In the genomic region with DNA sequence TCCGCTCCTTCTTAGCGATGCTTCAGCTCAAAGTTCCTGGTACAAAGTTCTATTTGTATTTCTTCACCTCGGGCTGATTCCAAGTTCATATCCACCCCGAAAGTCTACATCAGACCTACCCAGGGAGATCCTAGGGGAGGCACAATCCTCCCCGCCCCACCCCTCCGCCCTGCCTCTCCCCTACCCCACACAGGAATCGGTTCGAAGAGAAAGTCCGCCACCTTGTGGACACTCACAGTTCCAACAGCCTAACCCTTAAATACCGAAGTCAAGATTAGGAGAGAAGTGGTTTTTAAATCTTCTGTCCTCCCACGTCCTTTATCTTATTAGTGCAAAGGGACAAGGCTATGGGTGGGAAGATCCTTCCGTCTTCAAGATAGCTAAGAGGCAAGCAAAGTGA, we compare ENCODE assay signal across 9 mouse cellular contexts. TPM values are rescaled to one million over a fixed set of nuclear protein-coding genes. Genes with fewer than 3 reads are reported as not detected.
DNase-seq lines count a peak whose midpoint lies in the region; ATAC-seq and TF ChIP-seq lines count a peak whose summit lies in the region.
"Had no signal": no experiment of that assay in that cellular context is flagged by ENCODE, and none has a peak within 500 bp of the region (broad histone marks: within the 10 kb centered on the region; RNA-seq: fewer than 3 reads in every experiment).

No protein-coding gene starts in this region.

- WGBS in forebrain, embryonic 12.5 days, result 2% methylated on average over 12 of the region's 12 CpGs
- WGBS in heart, postnatal 0 days, result 3% methylated on average over 12 of the region's 12 CpGs
- 2% methylated on average over 12 of the region's 12 CpGs for WGBS in lung, embryonic 15.5 days

- H3K9ac ChIP-seq in forebrain, embryonic 12.5 days, result no peak overlapping the region
- H3K9ac ChIP-seq in heart, postnatal 0 days (replicated peaks; ENCODE audit: low read depth, low read length), result no peak overlapping the region
- no peak overlapping the region for H3K9ac ChIP-seq in lung, embryonic 15.5 days

- H3K9me3 ChIP-seq in forebrain, embryonic 12.5 days, result no peaks in the 10 kb centered on the region
- H3K9me3 ChIP-seq in heart, postnatal 0 days (replicated peaks; ENCODE audit: control insufficient read depth, low read length), result no peaks in the 10 kb centered on the region
- no peaks in the 10 kb centered on the region for H3K9me3 ChIP-seq in lung, embryonic 15.5 days

- H3K27me3 ChIP-seq in forebrain, embryonic 12.5 days, result peaks cover 17% of the 10 kb centered on the region; the same call in 1 of the 2 replicates
- no peaks in the 10 kb centered on the region for H3K27me3 ChIP-seq in heart, postnatal 0 days (ENCODE audit: control insufficient read depth, insufficient read depth, low read length)
- H3K27me3 ChIP-seq in lung, embryonic 15.5 days, result no peaks in the 10 kb centered on the region

- H3K36me3 ChIP-seq in forebrain, embryonic 12.5 days (replicated peaks), result no peaks in the 10 kb centered on the region
- no peaks in the 10 kb centered on the region for H3K36me3 ChIP-seq in heart, postnatal 0 days (replicated peaks; ENCODE audit: control insufficient read depth, insufficient read depth, low read length)
- no peaks in the 10 kb centered on the region for H3K36me3 ChIP-seq in lung, embryonic 15.5 days

- no peak for TF ChIP-seq EP300 in heart, postnatal 0 days (IDR thresholded peaks at IDR 0.05; ENCODE audit: low read depth)

- H3K4me3 ChIP-seq in forebrain, embryonic 12.5 days (replicated peaks), result peak overlapping the region; percentile 19; the same call in 1 of the 2 replicates
- 0 out of 2 replicates have a peak overlapping the region, but pooled peaks have one; percentile 1 for H3K4me3 ChIP-seq in heart, postnatal 0 days (ENCODE audit: low read depth, low read length)
- H3K4me3 ChIP-seq in lung, embryonic 15.5 days, result peak overlapping the region; percentile 29

- ATAC-seq in CD4-positive, CD25-positive, alpha-beta regulatory T cell, adult 4 months, result peak; percentile 38
- ATAC-seq in forebrain, embryonic 12.5 days (ENCODE audit: low FRiP score), result no peak; the same call in 1 of the 2 replicates
- ATAC-seq in heart, postnatal 0 days (ENCODE audit: insufficient read depth, low read depth), result no peak
- no peak for ATAC-seq in lung, embryonic 15.5 days (ENCODE audit: borderline replicate concordance, extremely low read depth, low FRiP score, low TSS enrichment)

- peak overlapping the region; percentile 45 for H3K4me2 ChIP-seq in forebrain, embryonic 12.5 days
- peak overlapping the region; percentile 24 for H3K4me2 ChIP-seq in heart, postnatal 0 days (ENCODE audit: low read depth, low read length)
- H3K4me2 ChIP-seq in lung, embryonic 15.5 days, result peak overlapping the region; percentile 53

- H3K27ac ChIP-seq in forebrain, embryonic 12.5 days, result no peak overlapping the region
- H3K27ac ChIP-seq in heart, postnatal 0 days (ENCODE audit: low read depth), result no peak overlapping the region
- no peak overlapping the region for H3K27ac ChIP-seq in lung, embryonic 15.5 days

- H3K4me1 ChIP-seq in forebrain, embryonic 12.5 days, result peaks cover 28% of the 10 kb centered on the region
- peaks cover 4% of the 10 kb centered on the region; the same call in 1 of the 2 replicates for H3K4me1 ChIP-seq in heart, postnatal 0 days (ENCODE audit: control insufficient read depth, insufficient read depth)
- peaks cover 9% of the 10 kb centered on the region; the same call in 1 of the 2 replicates for H3K4me1 ChIP-seq in lung, embryonic 15.5 days

- peak; percentile 78 for DNase-seq in brain, adult 2 months (ENCODE audit: low read depth, low spot score)
- peak; percentile 63 for DNase-seq in heart, postnatal 0 days (ENCODE audit: low spot score)
- peak; percentile 58 to 83 for DNase-seq in kidney, postnatal 36 days
- DNase-seq in ovary, postnatal 36 days (ENCODE audit: low spot score), result peak; percentile 55
- DNase-seq in thymus, postnatal 25 days, result peak; percentile 53

- peak; percentile 80 for TF ChIP-seq CTCF in heart, postnatal 0 days (IDR thresholded peaks at IDR 0.05; ENCODE audit: low read depth)

RNA-seq across cellular contexts. Expression of gene Tmem220, which starts 4.0 kb away (rescaled TPM):
- 1 to 10 TPM; 1.6 to 1.9 TPM for polyA plus RNA-seq in CD4-positive, CD25-positive, alpha-beta regulatory T cell, adult 4 months (2017; shearing (Covaris generic))
- polyA plus RNA-seq in forebrain, embryonic 12.5 days (2016; fragmentation: Nextera tagmentation; extraction: Ambion mirVana), result 0.46 and 0.81 TPM in 2 replicates
- not detected in 2 replicates for total RNA-seq in heart, postnatal 0 days (2014; rRNA removed; ENCODE audit: low replicate concordance)
- 1.7 and 2.3 TPM in 2 replicates for polyA plus RNA-seq in heart, postnatal 0 days (2015; fragmentation: Nextera tagmentation; extraction: Ambion mirVana)
- polyA plus RNA-seq in lung, embryonic 15.5 days (2015; fragmentation: Nextera tagmentation; extraction: Ambion mirVana), result 1.8 and 2.2 TPM in 2 replicates

RNA-seq across cellular contexts. Expression of gene Adprm, which starts 31.4 kb away (rescaled TPM):
- 10 to 100 TPM; 58.5 to 63.8 TPM for polyA plus RNA-seq in CD4-positive, CD25-positive, alpha-beta regulatory T cell, adult 4 months (2017; shearing (Covaris generic))
- 27.0 and 31.9 TPM in 2 replicates for polyA plus RNA-seq in forebrain, embryonic 12.5 days (2016; fragmentation: Nextera tagmentation; extraction: Ambion mirVana)
- 4.2 and 11.6 TPM in 2 replicates for total RNA-seq in heart, postnatal 0 days (2014; rRNA removed; ENCODE audit: low replicate concordance)
- 15.9 and 19.2 TPM in 2 replicates for polyA plus RNA-seq in heart, postnatal 0 days (2015; fragmentation: Nextera tagmentation; extraction: Ambion mirVana)
- 25.7 and 28.5 TPM in 2 replicates for polyA plus RNA-seq in lung, embryonic 15.5 days (2015; fragmentation: Nextera tagmentation; extraction: Ambion mirVana)

RNA-seq across cellular contexts. Expression of gene Sco1, which starts 31.5 kb away (rescaled TPM):
- polyA plus RNA-seq in CD4-positive, CD25-positive, alpha-beta regulatory T cell, adult 4 months (2017; shearing (Covaris generic)), result 1 to 10 TPM; 6.6 to 9.4 TPM
- polyA plus RNA-seq in forebrain, embryonic 12.5 days (2016; fragmentation: Nextera tagmentation; extraction: Ambion mirVana), result 15.8 and 16.4 TPM in 2 replicates
- 8.2 and 13.1 TPM in 2 replicates for total RNA-seq in heart, postnatal 0 days (2014; rRNA removed; ENCODE audit: low replicate concordance)
- polyA plus RNA-seq in heart, postnatal 0 days (2015; fragmentation: Nextera tagmentation; extraction: Ambion mirVana), result 15.4 and 15.8 TPM in 2 replicates
- 17.2 TPM in 2 replicates for polyA plus RNA-seq in lung, embryonic 15.5 days (2015; fragmentation: Nextera tagmentation; extraction: Ambion mirVana)

RNA-seq across cellular contexts. Expression of gene Myh3, which starts 57.2 kb away (rescaled TPM):
- under 1 TPM; 0.12 to 0.23 TPM for polyA plus RNA-seq in CD4-positive, CD25-positive, alpha-beta regulatory T cell, adult 4 months (2017; shearing (Covaris generic))
- polyA plus RNA-seq in forebrain, embryonic 12.5 days (2016; fragmentation: Nextera tagmentation; extraction: Ambion mirVana), result 0.33 and 0.87 TPM in 2 replicates
- 1.4 TPM in 1 of 2 replicates, not detected in the other for total RNA-seq in heart, postnatal 0 days (2014; rRNA removed; ENCODE audit: low replicate concordance)
- polyA plus RNA-seq in heart, postnatal 0 days (2015; fragmentation: Nextera tagmentation; extraction: Ambion mirVana), result 0.01 TPM in 1 of 2 replicates, not detected in the other
- 0.59 and 1.9 TPM in 2 replicates for polyA plus RNA-seq in lung, embryonic 15.5 days (2015; fragmentation: Nextera tagmentation; extraction: Ambion mirVana)
- polyA plus RNA-seq: gonadal fat pad, adult 2 months had no signal
